Mouse (Mus musculus): ENCODE data around the gene Syt10. TPM values are rescaled to one million over a fixed set of nuclear protein-coding genes. Genes with fewer than 3 reads are reported as not detected.
"Not testable (repeated sequence)": the region's sequence is repeated elsewhere in the genome, so short reads cannot be mapped to it uniquely, and the experiment has no call there.

The Syt10 gene
- polyA plus RNA-seq (2011; ENCODE audit: insufficient read depth, insufficient read length, low replicate concordance, missing spikeins) = not detected in 2 replicates

DNA sequence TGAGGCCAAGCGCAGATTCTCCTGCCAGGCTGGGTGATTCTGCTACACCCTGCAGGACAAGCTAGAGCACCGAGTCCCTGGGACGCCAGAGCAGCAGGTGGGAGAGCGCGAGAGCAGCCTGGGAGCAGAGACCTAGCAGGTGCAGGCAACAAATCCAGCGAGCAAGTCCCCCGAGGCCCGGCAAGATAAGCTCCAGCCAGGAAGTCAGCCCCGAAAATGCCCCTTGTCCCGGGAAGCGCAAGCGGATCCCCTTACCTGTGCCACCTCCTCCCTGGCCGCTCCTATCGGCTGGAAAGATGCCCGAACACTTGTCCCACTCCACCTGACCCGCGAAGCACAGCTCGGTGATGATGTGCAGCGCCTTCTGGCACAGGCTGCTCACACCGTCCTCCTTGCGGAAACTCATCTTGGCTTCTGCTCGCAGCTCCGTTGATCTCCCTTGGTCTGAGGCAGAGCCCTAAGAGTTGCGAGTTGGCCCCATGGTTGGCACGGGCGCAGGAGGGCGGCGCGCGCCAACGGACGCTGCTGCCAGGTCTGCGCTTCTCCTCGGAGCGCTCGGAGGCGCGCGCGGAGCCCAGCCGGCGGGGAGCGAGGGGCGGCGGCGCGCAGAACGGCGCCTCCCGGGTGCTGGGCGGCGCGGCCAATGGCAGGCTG is at the start of gene Syt10:
TSS of gene Syt10 (minus strand) at position 497 of the 654 bp plus-strand sequence.
- H3K27ac ChIP-seq (ENCODE audit: control insufficient read depth, insufficient read depth, low read depth, low read length, poor library complexity) = no peak within 1 kb of the TSS; the same call in 1 of the 2 replicates
- H3K4me3 ChIP-seq (replicated peaks; ENCODE audit: control insufficient read depth, low read depth, low read length) = no peak within 1 kb of the TSS
- TF ChIP-seq POLR2A (IDR thresholded peaks at IDR 0.05; ENCODE audit: borderline replicate concordance, control insufficient read depth, low read depth, low read length) = no peak
- TF ChIP-seq CTCF (IDR thresholded peaks at IDR 0.05; ENCODE audit: control insufficient read depth, insufficient read depth, low read length) = no peak
- no peaks in the 10 kb centered on the region for H3K4me1 ChIP-seq (ENCODE audit: control insufficient read depth, insufficient read depth, low read length)
- 3% methylated on average over 53 of the region's 53 CpGs for WGBS

DNA sequence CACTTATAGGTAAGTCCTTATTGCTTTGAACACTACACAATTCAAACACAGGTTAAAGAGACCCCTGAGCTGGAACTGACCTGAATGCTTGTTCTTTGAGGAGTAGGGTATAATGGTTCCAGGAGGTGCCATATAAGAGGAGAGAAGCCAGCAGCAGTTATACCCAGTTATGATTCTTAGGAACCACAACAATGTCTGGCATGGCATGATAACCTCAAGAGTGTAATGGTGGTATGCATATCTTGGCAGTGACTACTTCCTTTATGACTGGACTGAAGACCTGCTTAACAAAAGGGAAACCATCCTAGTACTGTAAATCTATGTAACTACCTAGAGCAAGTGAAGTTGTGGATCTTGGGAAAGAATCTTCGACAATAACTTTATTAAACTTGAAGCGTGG is 42.1 kb upstream of the Syt10 start:
- no peak for TF ChIP-seq CTCF (IDR thresholded peaks at IDR 0.05; ENCODE audit: control insufficient read depth, insufficient read depth, low read length)
- Histone ChIP-seq H3K4me1 (ENCODE audit: control insufficient read depth, insufficient read depth, low read length) (no peaks in the 10 kb centered on the region), H3K4me3 (replicated peaks; ENCODE audit: control insufficient read depth, low read depth, low read length) (no peak overlapping the region), H3K27ac (ENCODE audit: control insufficient read depth, insufficient read depth, low read depth, low read length, poor library complexity) (no peak overlapping the region)
- 79% methylated on average over 2 of the region's 2 CpGs for WGBS

DNA sequence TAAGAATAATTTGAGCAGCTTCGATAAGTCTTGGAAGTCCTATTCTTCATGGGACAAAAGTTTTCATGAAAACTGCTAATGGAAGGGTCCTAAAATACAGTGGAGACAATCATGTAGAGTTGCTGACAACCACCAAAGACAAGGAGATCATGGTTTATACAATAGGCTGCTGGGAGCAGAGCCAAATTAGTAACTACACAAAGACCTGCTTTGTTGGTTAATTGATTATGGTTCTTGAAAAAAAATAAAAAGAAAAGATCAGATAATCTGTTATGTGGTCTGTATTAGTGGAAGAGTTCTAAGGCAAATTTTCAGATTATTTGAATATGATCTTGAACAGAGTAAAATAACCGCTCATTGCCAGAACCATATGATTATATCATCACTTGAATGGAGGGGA is 37.3 kb upstream of the Syt10 start:
- H3K27ac ChIP-seq (ENCODE audit: control insufficient read depth, insufficient read depth, low read depth, low read length, poor library complexity) = no peak overlapping the region
- TF ChIP-seq CTCF (IDR thresholded peaks at IDR 0.05; ENCODE audit: control insufficient read depth, insufficient read depth, low read length) = no peak
- TF ChIP-seq POLR2A (IDR thresholded peaks at IDR 0.05; ENCODE audit: borderline replicate concordance, control insufficient read depth, low read depth, low read length) = no peak
- 79% methylated on average over 2 of the region's 2 CpGs for WGBS

DNA sequence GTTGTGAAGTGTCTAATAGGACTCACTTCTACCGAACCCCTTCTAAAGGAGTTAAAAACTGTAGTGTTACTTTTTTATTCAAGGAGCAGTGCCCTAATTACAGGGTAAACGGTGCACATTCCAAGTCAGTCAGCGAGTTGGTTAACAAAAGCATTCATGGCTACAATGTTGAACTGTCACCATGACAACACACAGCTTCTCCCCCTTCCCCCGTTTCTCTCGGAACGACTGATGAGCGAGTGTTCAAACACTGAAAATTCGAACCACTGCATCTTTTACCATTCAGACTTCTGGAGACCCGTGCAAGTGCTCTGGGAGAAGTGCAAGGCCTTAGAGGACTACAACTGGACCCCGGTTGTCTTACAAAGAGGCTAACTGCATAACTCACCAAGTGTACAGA is 25.6 kb downstream of the Syt10 start:
- no peak for TF ChIP-seq POLR2A (IDR thresholded peaks at IDR 0.05; ENCODE audit: borderline replicate concordance, control insufficient read depth, low read depth, low read length)
- TF ChIP-seq CTCF (IDR thresholded peaks at IDR 0.05; ENCODE audit: control insufficient read depth, insufficient read depth, low read length) = no peak
- no peaks in the 10 kb centered on the region for H3K4me1 ChIP-seq (ENCODE audit: control insufficient read depth, insufficient read depth, low read length)
- H3K4me3 ChIP-seq (replicated peaks; ENCODE audit: control insufficient read depth, low read depth, low read length) = no peak overlapping the region
- no peak overlapping the region for H3K27ac ChIP-seq (ENCODE audit: control insufficient read depth, insufficient read depth, low read depth, low read length, poor library complexity)
- WGBS = 80% methylated on average over 10 of the region's 10 CpGs

More for the DNA sequence above, 37.3 kb upstream of the Syt10 start:
- Histone ChIP-seq H3K4me3 (replicated peaks; ENCODE audit: control insufficient read depth, low read depth, low read length) (no peak overlapping the region), H3K4me1 (ENCODE audit: control insufficient read depth, insufficient read depth, low read length) (no peaks in the 10 kb centered on the region)

DNA sequence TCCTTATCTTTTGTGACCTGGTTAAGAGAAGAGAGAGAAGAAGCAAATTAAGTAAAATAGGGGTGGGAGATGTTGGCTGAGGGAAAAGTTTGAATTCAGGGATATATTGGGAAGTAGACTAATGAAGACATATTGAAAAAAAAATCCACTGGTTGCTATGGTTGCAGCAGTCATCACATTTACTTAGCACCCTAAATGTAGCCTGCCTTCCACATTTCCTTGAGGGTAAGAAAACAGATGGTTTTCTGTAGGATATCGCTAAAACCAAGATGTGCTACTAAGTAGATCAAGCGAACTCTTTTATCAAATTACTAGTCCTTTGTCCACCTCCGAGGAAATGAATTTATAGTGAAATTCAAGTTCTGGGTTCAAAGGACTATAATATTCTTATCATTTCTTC is 37.2 kb downstream of the Syt10 start:
- 82% methylated on average over 3 of the region's 3 CpGs for WGBS
- Histone ChIP-seq H3K4me1 (ENCODE audit: control insufficient read depth, insufficient read depth, low read length) (no peaks in the 10 kb centered on the region), H3K27ac (ENCODE audit: control insufficient read depth, insufficient read depth, low read depth, low read length, poor library complexity) (no peak overlapping the region), H3K4me3 (replicated peaks; ENCODE audit: control insufficient read depth, low read depth, low read length) (no peak overlapping the region)
- TF ChIP-seq CTCF (IDR thresholded peaks at IDR 0.05; ENCODE audit: control insufficient read depth, insufficient read depth, low read length) (no peak), POLR2A (IDR thresholded peaks at IDR 0.05; ENCODE audit: borderline replicate concordance, control insufficient read depth, low read depth, low read length) (no peak)

DNA sequence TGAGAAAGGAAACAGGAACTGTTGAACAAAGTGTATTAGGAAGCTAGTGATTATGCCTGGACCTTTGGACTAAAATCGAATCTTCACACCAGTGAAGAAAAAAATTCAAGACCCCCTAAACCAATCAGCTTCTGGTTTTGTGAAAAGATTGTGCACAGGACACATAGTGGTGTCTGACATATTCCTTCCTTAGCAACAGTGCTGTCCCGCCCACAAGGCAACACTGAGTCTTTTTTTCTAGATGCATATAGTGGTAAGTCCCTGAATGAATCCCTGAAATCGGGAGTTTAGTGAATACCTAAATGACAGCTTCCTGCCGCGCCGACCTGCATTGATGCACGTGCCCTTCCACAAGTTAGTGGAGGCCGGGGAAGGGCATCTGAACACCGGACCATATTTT is 61.7 kb downstream of the Syt10 start:
- no peak overlapping the region for H3K4me3 ChIP-seq (replicated peaks; ENCODE audit: control insufficient read depth, low read depth, low read length)
- no peak overlapping the region for H3K27ac ChIP-seq (ENCODE audit: control insufficient read depth, insufficient read depth, low read depth, low read length, poor library complexity)
- 59% methylated on average over 9 of the region's 9 CpGs for WGBS
- no peaks in the 10 kb centered on the region for H3K4me1 ChIP-seq (ENCODE audit: control insufficient read depth, insufficient read depth, low read length)
- no peak for TF ChIP-seq POLR2A (IDR thresholded peaks at IDR 0.05; ENCODE audit: borderline replicate concordance, control insufficient read depth, low read depth, low read length)
- TF ChIP-seq CTCF (IDR thresholded peaks at IDR 0.05; ENCODE audit: control insufficient read depth, insufficient read depth, low read length) = no peak

DNA sequence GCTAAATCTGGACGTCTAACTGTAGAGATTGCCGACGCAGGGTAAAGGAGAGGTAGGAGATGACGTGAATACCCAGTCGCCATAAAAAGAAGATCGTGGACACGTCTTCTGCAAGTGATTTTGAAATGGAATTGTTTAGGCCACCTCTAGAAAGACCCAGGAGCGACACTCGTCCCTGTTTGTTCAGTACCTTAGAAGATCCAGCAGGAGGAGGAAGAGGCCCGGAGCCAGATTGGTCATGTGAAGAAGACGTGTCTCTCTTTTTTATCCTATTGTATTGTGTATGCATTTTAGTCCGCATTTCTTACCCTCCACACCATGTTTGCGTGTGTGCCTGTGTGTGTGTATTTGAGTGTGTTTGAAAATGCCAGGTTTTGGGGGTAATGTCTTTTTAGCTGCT is 75.6 kb downstream of the Syt10 start:
- H3K27ac ChIP-seq (ENCODE audit: control insufficient read depth, insufficient read depth, low read depth, low read length, poor library complexity); H3K4me3 ChIP-seq (replicated peaks; ENCODE audit: control insufficient read depth, low read depth, low read length); H3K4me1 ChIP-seq (ENCODE audit: control insufficient read depth, insufficient read depth, low read length): not testable (repeated sequence)
- WGBS = 84% methylated on average over 13 of the region's 13 CpGs

DNA sequence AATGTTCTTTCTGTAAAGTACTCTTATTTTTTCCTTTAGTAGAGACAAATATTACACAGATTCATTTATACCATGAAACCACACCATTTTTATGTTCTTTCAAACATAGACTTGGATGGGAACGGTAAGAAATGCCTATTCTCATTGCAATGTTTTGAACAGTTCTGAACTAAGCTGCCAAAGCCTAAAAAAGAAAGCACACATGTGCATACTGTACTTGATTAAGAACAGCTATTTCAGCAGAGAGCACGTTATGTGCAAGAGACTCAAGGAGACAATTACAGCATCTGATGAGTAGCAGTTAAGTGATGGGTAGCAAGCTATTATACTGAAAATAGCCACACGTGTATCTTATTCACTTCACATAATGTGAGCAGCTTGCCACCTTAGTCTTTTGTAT is 108.0 kb downstream of the Syt10 start:
- WGBS = 76% methylated on average over 3 of the region's 3 CpGs
- H3K4me3 ChIP-seq (replicated peaks; ENCODE audit: control insufficient read depth, low read depth, low read length) = no peak overlapping the region
- TF ChIP-seq POLR2A (IDR thresholded peaks at IDR 0.05; ENCODE audit: borderline replicate concordance, control insufficient read depth, low read depth, low read length) = no peak
- no peak for TF ChIP-seq CTCF (IDR thresholded peaks at IDR 0.05; ENCODE audit: control insufficient read depth, insufficient read depth, low read length)
- no peaks in the 10 kb centered on the region for H3K4me1 ChIP-seq (ENCODE audit: control insufficient read depth, insufficient read depth, low read length)
- H3K27ac ChIP-seq (ENCODE audit: control insufficient read depth, insufficient read depth, low read depth, low read length, poor library complexity) = no peak overlapping the region

Other genes with a start within 250 kb of the Syt10 start
- 2.3 and 2.4 TPM in 2 replicates for gene Rabl2, start 249.9 kb downstream of the Syt10 start, polyA plus RNA-seq (2011; ENCODE audit: insufficient read depth, insufficient read length, low replicate concordance, missing spikeins)

Data from bone marrow, adult 2 months (tissue).